Mouse (Mus musculus) thymus, postnatal 0 days (tissue): ENCODE data around the gene Neurod4. TPM values are rescaled to one million over a fixed set of nuclear protein-coding genes. Genes with fewer than 3 reads are reported as not detected.
"Not testable (repeated sequence)": the region's sequence is repeated elsewhere in the genome, so short reads cannot be mapped to it uniquely, and the experiment has no call there.

Source experiments
- DNase-seq: peaks from one replicate; pipeline ENCODE4 v3.0.0-alpha.2; 2015; ENCODE audit warnings: low spot score
- polyA plus RNA-seq: library from polyadenylated mRNA; unstranded; fragments of >200 nt; fragmentation: Nextera tagmentation; extraction: Ambion mirVana; gene quantifications from 2 replicates; pipeline ENCODE4 v1.2.1, GENCODE M21; 2015

Neurod4 gene
- 0.05 TPM in 2 replicates for polyA plus RNA-seq

GRCm38 (mm10) chr10:130280066-130280465 is at the start of gene Neurod4:
Gene Neurod4 (minus strand): TSS chr10:130280240.
- no peak for DNase-seq

GRCm38 (mm10) chr10:130324243-130324642 is 44.2 kb upstream of the Neurod4 start:
- DNase-seq: no peak

GRCm38 (mm10) chr10:130322637-130323036 is 42.6 kb upstream of the Neurod4 start, which contains the start of gene Tespa1:
Gene Tespa1 (plus strand): TSS chr10:130322870.
- DNase-seq: peak; percentile 92

DNA sequence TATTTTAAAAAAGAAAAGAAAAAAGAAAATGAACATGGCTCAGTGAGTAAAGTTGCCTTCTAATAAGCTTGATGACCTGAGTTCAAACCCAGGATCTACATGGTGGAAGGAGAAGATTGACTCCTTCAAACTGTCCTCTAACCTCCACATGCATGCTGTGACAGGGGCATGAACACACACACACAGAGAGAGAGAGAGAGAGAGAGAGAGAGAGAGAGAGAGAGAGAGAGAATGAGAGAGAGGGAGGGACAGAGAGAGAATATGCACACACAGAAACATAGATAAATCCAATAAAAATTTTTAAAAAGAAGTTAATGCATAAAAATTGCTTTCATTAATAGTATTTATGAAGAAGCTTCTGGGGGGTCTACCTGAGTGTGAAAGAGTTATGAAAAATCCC is 42.0 kb upstream of the Neurod4 start:
- DNase-seq: no peak

DNA sequence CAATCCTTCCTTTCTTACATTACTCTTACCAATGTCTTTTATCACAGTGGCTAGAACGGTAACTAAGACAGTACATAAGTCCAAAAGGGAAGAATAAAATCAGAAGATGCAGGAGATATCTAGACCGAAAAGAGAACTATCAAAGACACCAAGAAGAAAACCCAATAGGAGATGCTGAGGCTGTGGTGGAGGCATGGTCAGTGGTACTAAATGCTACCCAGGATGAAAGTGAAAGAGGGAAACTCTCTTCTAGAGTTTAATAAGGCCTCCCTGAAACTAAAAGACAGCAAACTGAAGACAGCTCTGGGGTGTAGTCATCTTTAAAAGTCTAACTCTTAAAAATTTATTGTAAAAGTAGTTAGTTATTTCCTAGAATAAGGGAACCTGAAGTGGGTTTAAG is 40.7 kb upstream of the Neurod4 start:
- DNase-seq: no peak

GRCm38 (mm10) chr10:130318720-130319119 is 38.7 kb upstream of the Neurod4 start:
- no peak for DNase-seq

DNA sequence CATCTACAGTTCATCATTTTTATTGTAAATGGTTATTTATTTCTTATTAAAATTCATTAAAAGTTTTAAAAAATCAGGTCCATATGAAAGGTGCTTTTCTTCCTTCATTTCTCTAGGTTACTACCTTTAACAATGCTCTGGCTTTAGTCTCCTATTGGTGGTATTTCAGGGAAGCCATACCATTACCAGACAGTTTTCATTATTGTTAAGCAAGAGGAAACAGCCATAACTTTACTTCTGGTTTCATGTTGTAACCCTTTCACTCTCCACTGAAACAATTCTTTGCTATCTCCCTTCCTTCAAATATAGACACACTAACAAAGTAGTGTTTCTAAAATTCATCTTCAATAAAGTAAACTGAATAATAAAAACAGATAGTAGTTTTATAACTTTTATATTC is 35.8 kb upstream of the Neurod4 start:
- DNase-seq: no peak

DNA sequence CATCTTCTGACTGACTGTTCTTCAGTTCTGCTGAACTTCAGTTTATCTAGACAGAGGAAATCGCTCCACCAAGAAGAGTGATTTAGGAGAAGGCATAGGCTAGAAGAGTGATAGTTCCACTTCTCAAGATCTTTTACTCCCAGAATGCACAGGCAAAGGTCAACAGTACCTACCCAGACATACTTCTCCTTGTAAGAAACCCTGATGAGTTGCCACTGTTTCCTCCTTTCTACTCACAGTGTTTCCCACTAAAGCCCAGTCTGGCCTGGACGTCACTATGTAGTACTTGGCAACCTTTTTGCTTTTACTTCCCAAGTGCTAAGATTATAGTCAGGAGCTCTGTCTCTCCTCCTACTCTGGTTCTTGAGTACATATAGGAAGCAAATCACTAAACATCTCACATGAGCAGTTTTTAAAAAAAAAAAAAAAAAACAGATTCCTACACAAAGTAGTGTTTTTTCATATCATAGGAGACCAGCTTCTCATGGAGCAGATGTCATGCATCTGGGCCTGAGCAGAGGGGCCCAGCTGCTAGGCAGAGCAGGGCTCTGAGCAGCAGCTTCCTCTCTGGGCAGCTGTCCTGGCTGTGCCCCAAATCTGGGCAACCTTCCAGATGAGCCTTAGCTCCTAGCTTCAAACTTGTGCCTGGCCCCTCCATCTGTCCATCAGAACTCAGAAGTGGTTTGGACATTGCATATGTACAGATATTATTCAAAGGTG is 34.2 kb upstream of the Neurod4 start:
- peak; percentile 46 for DNase-seq

DNA sequence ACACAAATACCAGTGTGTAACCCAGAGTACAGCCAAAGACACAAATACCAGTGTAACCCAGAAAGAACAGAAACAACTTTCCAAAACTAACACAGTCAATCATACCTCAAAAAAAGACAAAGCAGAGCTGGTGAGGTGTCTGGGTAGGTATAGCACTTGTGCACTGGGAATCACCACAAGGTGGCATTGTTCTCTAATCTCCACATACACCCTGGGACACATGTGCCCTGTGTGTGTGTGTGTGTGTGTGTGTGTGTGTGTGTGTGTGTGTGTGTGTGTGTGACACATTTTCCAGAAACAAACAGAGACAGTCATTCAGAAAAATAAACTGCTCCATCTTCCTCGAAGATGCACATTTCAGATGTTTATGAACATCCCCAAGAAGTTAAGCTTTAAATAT is 33.5 kb upstream of the Neurod4 start:
- peak; percentile 83 for DNase-seq

GRCm38 (mm10) chr10:130311534-130312227 is 31.6 kb upstream of the Neurod4 start:
- DNase-seq: peak; percentile 18

DNA sequence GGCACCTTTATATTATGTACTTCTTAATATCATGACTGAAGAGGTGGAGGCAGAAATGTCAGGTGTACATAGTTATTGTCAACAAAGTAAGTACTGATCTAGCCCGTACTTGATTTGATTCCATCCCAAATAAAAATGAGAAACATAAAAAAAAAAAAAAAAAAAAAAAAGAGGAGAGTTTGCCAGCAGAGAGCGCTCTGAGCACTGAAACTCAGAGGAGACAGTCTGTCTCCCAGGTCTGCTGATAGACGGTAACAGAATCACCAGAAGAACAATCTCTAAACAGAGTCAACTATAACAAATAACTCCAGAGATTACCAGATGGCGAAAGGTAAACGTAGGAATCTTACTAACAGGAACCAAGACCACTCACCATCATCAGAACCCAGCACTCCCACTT is 24.1 kb upstream of the Neurod4 start:
- DNase-seq: not testable (repeated sequence)

- not testable (repeated sequence) for DNase-seq
These were observed 18.7 kb upstream of the Neurod4 start for GRCm38 (mm10) chr10:130298748-130299147.

GRCm38 (mm10) chr10:130293741-130294408 is 13.8 kb upstream of the Neurod4 start:
- DNase-seq: no peak

- no peak for DNase-seq
These were observed 8.0 kb upstream of the Neurod4 start for GRCm38 (mm10) chr10:130288007-130288406.

DNA sequence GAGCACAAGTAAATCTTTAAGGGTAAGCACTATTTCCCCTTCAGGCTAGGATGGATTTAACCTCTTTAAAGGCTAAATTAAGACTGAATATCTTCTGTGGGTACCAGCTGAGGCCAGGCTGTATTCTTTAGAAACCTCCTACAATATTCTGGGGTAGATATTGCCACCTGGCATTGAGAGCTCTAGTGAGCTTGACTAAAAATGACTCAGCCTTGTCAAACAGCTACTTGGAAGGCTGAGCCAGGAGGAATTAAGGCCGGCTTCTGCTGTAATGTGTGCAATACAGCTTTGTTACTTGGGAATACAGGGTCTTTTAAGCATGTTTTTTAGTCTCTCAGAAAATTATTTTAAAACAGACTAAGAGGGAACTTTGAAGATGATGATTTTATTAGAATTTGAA is 7.2 kb upstream of the Neurod4 start:
- no peak for DNase-seq

DNA sequence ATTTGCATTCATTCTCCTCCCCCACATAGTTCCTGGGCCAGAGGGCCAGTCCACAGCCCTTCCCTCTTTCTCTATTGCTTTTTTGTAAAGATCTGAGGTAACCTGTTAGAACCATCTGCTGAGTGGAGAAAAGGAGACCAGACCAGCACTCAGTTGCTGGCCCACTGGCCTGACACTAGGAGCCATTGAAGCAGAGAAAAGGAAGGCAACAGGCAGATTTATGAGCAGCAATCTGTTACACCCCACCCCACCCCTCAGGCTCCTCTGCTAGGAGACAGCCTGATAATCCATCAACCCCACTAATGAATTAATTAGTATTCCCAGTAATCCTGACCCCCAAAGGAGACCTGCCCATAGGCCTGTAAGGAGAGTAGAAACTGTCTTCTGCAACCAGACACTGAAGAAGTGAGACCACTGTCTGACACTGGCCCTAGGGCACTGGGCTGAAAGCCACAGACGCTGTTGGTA is 2.0 kb upstream of the Neurod4 start:
- no peak for DNase-seq

DNA sequence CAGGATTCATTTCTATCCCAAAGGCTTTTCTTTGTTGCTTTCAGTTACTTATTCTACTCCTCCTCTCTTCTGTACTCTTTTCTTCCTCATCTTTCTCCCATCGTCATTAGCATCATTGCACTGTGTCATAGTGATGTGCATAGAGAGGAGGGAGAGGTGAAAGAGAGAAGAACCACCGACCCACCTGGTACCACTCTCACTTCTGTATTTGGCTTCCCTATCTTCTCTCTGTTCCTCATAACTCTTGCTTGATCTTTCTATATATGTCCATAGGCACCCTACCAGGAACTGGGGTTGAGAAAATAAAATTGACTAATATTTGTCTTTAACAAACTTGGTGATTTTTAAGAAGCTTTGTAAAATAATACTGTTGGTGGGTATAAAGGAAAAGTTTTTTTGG is 3.5 kb downstream of the Neurod4 start:
- DNase-seq: no peak

DNA sequence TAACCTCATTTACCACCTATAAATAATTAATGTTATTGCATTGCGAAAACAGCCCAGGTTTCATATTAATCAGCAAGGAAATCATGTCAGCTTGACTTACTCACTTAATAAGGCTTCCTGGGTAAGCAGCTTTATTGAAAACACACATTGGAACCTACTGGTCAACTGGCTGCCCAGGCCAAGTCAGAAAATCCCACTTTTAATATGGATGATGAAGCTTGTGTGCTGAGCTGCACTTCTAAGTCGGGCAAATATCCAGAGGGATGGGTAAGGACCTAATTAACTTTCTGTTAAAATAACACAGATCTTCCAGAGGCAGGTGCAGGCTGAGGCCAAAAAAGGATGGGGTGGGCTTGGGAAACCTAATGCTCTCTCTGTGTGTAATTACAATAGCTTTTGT is 4.3 kb downstream of the Neurod4 start:
- no peak for DNase-seq

DNA sequence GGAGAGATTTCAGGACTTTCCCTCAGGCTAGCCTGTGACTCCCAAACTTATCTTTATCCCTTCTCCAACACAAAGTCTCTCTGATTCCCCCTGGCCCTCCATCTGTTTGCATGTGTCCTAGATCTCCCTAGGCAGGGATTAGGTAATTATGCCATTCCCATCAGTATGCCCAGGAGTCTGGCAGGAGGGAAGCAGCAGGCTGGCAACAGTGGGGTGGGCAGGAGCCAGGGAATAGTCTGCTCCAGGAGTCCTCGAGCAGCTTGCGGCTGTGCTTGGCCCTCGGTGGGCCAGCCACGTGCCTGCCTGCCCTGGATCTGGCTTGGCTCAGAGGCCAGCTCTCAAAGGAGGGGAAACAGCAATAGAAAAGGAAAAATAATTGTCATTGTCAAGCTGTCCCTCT is 16.8 kb downstream of the Neurod4 start:
- no peak for DNase-seq

- DNase-seq: no peak
These were observed 20.6 kb downstream of the Neurod4 start for GRCm38 (mm10) chr10:130259483-130259882.

GRCm38 (mm10) chr10:130244271-130244670 is 35.8 kb downstream of the Neurod4 start:
- DNase-seq: no peak
